Mouse (Mus musculus) activated CD4-positive, CD25-positive, alpha-beta regulatory T cell, adult 9 weeks (primary cell): Measurements from ENCODE around the gene Dusp21. TPM values are rescaled to one million over a fixed set of nuclear protein-coding genes. Genes with fewer than 3 reads are reported as not detected.

Experiments used
- polyA plus RNA-seq: library from polyadenylated mRNA; unstranded; fragments of 100-300 nt; shearing (Covaris generic); gene quantifications from one replicate; pipeline ENCODE4 v1.2.1, GENCODE M21; 2017

The Dusp21 gene
- polyA plus RNA-seq: not detected

DNA sequence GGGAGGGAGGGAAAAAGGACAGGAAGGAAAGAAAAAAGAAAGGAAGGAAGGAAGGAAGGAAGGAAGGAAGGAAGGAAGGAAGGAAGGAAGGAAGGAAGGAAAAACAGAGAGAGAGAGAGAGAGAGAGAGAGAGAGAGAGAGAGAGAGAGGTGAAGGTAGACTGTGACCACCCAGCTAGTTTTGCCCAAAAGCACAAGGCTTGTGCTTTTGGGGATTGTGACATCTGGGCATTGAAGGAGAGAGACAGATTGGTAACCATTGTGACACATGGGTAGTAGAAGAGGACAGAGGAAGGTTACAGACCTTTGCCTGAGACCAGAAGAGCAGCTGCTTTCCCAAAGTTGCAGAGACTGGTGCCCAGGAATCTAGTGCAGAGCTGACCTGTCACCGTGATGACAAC is at the start of gene Dusp21:
Gene Dusp21 (plus strand): TSS at position 301 of the 400 bp plus-strand sequence.

DNA sequence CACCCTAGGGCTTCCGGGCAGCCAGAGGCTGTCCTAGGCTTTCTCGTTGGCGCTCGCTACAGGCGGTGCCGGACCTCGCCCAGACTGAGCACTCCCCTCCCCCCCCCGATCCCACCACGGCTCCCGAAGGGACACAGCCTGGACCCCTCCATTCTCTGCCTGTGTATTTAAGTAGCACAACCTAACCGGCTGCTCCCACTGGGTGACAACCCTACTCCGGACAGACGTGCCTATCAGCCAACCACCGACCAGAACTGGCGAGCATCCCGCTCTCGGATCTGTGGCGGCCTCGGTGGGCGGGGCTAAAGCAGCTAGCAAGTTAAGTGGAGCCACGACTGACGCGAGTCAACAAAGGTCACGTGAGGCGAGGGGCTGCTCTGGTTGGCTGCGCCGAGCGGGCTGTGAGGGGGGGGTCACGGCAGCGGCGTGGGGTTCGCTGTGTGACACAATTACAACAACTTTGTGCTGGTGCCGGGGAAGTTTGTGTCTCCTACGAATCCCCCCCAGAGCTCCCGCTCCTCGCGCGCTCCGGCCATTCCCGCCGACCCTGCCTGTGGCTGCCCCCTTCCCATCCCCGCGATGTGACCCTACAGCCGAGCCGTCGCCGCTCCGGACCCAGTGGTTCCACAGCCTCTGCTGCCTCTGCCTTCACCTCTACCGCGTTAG is 16.7 kb downstream of the Dusp21 start, which contains the start of gene Kdm6a:
Gene Kdm6a (plus strand): TSS at position 384 of the 666 bp plus-strand sequence.

Other genes with a start within 250 kb of the Dusp21 start
- gene Kdm6a, start 16.7 kb downstream of the Dusp21 start, polyA plus RNA-seq: 64.7 TPM